Mouse (Mus musculus) heart, embryonic 16.5 days (tissue): ENCODE measurements around the gene Zbtb8a. TPM values are rescaled to one million over a fixed set of nuclear protein-coding genes. Genes with fewer than 3 reads are reported as not detected.

Experiments used
- ATAC-seq: fragments of 200-750 bp; cut with Nextera tagmentation; replicated peaks from 2 replicates; pipeline ENCODE4 v1.8.0; 2017; ENCODE audit warnings: moderate number of reproducible peaks; ENCODE audit not compliant: insufficient read depth, low FRiP score; ENCODE audit errors: extremely low read depth
- H3K27ac ChIP-seq: fragments of 300-500 bp; sonication (generic); 2 replicates; pipeline ENCODE4 v1.5.1; 2014; ENCODE audit warnings: mild to moderate bottlenecking, low read length, control low read depth, moderate library complexity
- H3K27me3 ChIP-seq: fragments of 300-500 bp; sonication (generic); 2 replicates; pipeline ENCODE4 v1.6.1; 2014; ENCODE audit warnings: low read length, mixed read lengths; ENCODE audit not compliant: control insufficient read depth, insufficient read depth
- H3K36me3 ChIP-seq: fragments of 300-500 bp; sonication (generic); 2 replicates; pipeline ENCODE4 v1.6.1; 2014; ENCODE audit not compliant: control insufficient read depth, insufficient read depth
- H3K4me1 ChIP-seq: fragments of 300-500 bp; sonication (generic); 2 replicates; pipeline ENCODE4 v1.6.1; 2014; ENCODE audit warnings: low read length, mixed read lengths; ENCODE audit not compliant: control insufficient read depth, insufficient read depth
- H3K4me2 ChIP-seq: fragments of 300-500 bp; sonication (generic); 2 replicates; pipeline ENCODE4 v1.6.1; 2014; ENCODE audit warnings: low read depth, mild to moderate bottlenecking, control low read depth, low read length
- H3K4me3 ChIP-seq: fragments of 300-500 bp; sonication (generic); 2 replicates; pipeline ENCODE4 v1.5.1; 2014; ENCODE audit warnings: mild to moderate bottlenecking, control low read depth, low read length
- H3K9ac ChIP-seq: fragments of 300-500 bp; sonication (generic); 2 replicates; pipeline ENCODE4 v1.6.1; 2014; ENCODE audit warnings: low read length, control low read depth
- H3K9me3 ChIP-seq: fragments of 300-500 bp; sonication (generic); replicated peaks from 2 replicates; pipeline ENCODE4 v1.6.1; 2016; ENCODE audit warnings: low read length; ENCODE audit not compliant: control insufficient read depth
- WGBS: fragments of 180-500 bp; shearing (Covaris S2); extraction: QIAGEN DNeasy Blood & Tissue Kit; methylation state at CpG from one replicate; pipeline ENCODE4 v1.1.7; 2014; 5-methylcytosine and 5-hydroxymethylcytosine counted together
- polyA plus RNA-seq: library from polyadenylated mRNA; unstranded; fragments of >200 nt; fragmentation: Nextera tagmentation; extraction: Ambion mirVana; gene quantifications from 2 replicates; pipeline ENCODE4 v1.2.1, GENCODE M21; 2015

Zbtb8a gene
- polyA plus RNA-seq, 1 experiment from 2014 or later: 10.1 TPM

GRCm38 (mm10) chr4:129334677-129335215, 43.2 kb downstream of the Zbtb8a start:
- ATAC-seq: peak; percentile 7
- under 1% methylated on average over 56 of the region's 62 CpGs for WGBS
- no peaks in the 10 kb centered on the region for H3K27me3 ChIP-seq

GRCm38 (mm10) chr4:129332846-129333245, 45.1 kb downstream of the Zbtb8a start:
- H3K27ac ChIP-seq: no peak overlapping the region
- no peaks in the 10 kb centered on the region for H3K27me3 ChIP-seq
- no peak for ATAC-seq
- 29% methylated on average over 1 of the region's 1 CpGs for WGBS
- peaks cover 23% of the 10 kb centered on the region for H3K4me1 ChIP-seq
- H3K4me3 ChIP-seq: peak overlapping the region; percentile 93; the same call in 1 of the 2 replicates
- H3K4me2 ChIP-seq: peak overlapping the region; percentile 72
- peaks cover 20% of the 10 kb centered on the region for H3K36me3 ChIP-seq
- no peak overlapping the region; the same call in 1 of the 2 replicates for H3K9ac ChIP-seq
- no peaks in the 10 kb centered on the region for H3K9me3 ChIP-seq

More at GRCm38 (mm10) chr4:129334677-129335215, 43.2 kb downstream of the Zbtb8a start:
- no peaks in the 10 kb centered on the region for H3K9me3 ChIP-seq
- peak overlapping the region; percentile 72 for H3K4me2 ChIP-seq
- peak overlapping the region; percentile 98 for H3K27ac ChIP-seq
- peaks cover 8% of the 10 kb centered on the region for H3K36me3 ChIP-seq
- peaks cover 23% of the 10 kb centered on the region for H3K4me1 ChIP-seq
- peak overlapping the region; percentile 99 for H3K9ac ChIP-seq
- peak overlapping the region; percentile 93 for H3K4me3 ChIP-seq

- no peak overlapping the region for H3K27ac ChIP-seq
- no peak overlapping the region for H3K4me3 ChIP-seq
- peaks cover 41% of the 10 kb centered on the region for H3K36me3 ChIP-seq
- no peaks in the 10 kb centered on the region for H3K9me3 ChIP-seq
- 67% methylated on average over 1 of the region's 1 CpGs for WGBS
- ATAC-seq: no peak
- H3K4me2 ChIP-seq: no peak overlapping the region
- no peak overlapping the region for H3K9ac ChIP-seq
- no peaks in the 10 kb centered on the region for H3K27me3 ChIP-seq
- H3K4me1 ChIP-seq: peaks cover 9% of the 10 kb centered on the region
Measured at GRCm38 (mm10) chr4:129326191-129326590, 51.7 kb downstream of the Zbtb8a start.

- WGBS: 50% methylated on average over 1 of the region's 1 CpGs
- no peak for ATAC-seq
Measured at GRCm38 (mm10) chr4:129324756-129325155, 53.2 kb downstream of the Zbtb8a start.

GRCm38 (mm10) chr4:129323491-129323890, 54.4 kb downstream of the Zbtb8a start:
- Histone ChIP-seq H3K4me2 (no peak overlapping the region), H3K4me3 (no peak overlapping the region), H3K9ac (no peak overlapping the region), H3K27me3 (no peaks in the 10 kb centered on the region), H3K36me3 (peaks cover 53% of the 10 kb centered on the region), H3K27ac (no peak overlapping the region), H3K9me3 (no peaks in the 10 kb centered on the region), H3K4me1 (peaks cover 9% of the 10 kb centered on the region)
- ATAC-seq: no peak
- WGBS: 90% methylated on average over 1 of the region's 1 CpGs

More at GRCm38 (mm10) chr4:129324756-129325155, 53.2 kb downstream of the Zbtb8a start:
- Histone ChIP-seq H3K27me3 (no peaks in the 10 kb centered on the region), H3K4me2 (no peak overlapping the region), H3K4me1 (peaks cover 9% of the 10 kb centered on the region), H3K27ac (no peak overlapping the region), H3K9me3 (no peaks in the 10 kb centered on the region), H3K9ac (no peak overlapping the region), H3K36me3 (peaks cover 51% of the 10 kb centered on the region), H3K4me3 (no peak overlapping the region)

GRCm38 (mm10) chr4:129322042-129322441, 55.9 kb downstream of the Zbtb8a start:
- Histone ChIP-seq H3K9ac (no peak overlapping the region), H3K27me3 (no peaks in the 10 kb centered on the region), H3K4me2 (no peak overlapping the region), H3K4me1 (peaks cover 9% of the 10 kb centered on the region), H3K36me3 (peaks cover 51% of the 10 kb centered on the region), H3K9me3 (no peaks in the 10 kb centered on the region), H3K4me3 (no peak overlapping the region), H3K27ac (no peak overlapping the region)
- WGBS: 88% methylated on average over 5 of the region's 5 CpGs
- no peak for ATAC-seq

- Histone ChIP-seq H3K9ac (no peak overlapping the region), H3K9me3 (no peaks in the 10 kb centered on the region), H3K27ac (no peak overlapping the region), H3K4me3 (no peak overlapping the region), H3K27me3 (no peaks in the 10 kb centered on the region), H3K4me1 (peaks cover 7% of the 10 kb centered on the region), H3K4me2 (no peak overlapping the region), H3K36me3 (peaks cover 55% of the 10 kb centered on the region)
- WGBS: 89% methylated on average over 1 of the region's 1 CpGs
- ATAC-seq: no peak
Measured at GRCm38 (mm10) chr4:129320876-129321275, 57.0 kb downstream of the Zbtb8a start.

GRCm38 (mm10) chr4:129313886-129314285, 64.0 kb downstream of the Zbtb8a start:
- H3K27ac ChIP-seq: no peak overlapping the region
- H3K27me3 ChIP-seq: no peaks in the 10 kb centered on the region
- H3K9me3 ChIP-seq: no peaks in the 10 kb centered on the region
- H3K4me1 ChIP-seq: no peaks in the 10 kb centered on the region
- H3K9ac ChIP-seq: no peak overlapping the region
- peaks cover 62% of the 10 kb centered on the region for H3K36me3 ChIP-seq
- no peak overlapping the region for H3K4me3 ChIP-seq
- no peak overlapping the region for H3K4me2 ChIP-seq
- ATAC-seq: no peak
- 76% methylated on average over 3 of the region's 3 CpGs for WGBS

- ATAC-seq: no peak
- Histone ChIP-seq H3K4me1 (peaks cover 6% of the 10 kb centered on the region), H3K9me3 (no peaks in the 10 kb centered on the region), H3K27me3 (no peaks in the 10 kb centered on the region), H3K27ac (no peak overlapping the region), H3K4me3 (no peak overlapping the region), H3K9ac (no peak overlapping the region), H3K36me3 (peaks cover 47% of the 10 kb centered on the region), H3K4me2 (no peak overlapping the region)
- 93% methylated on average over 1 of the region's 1 CpGs for WGBS
Measured at GRCm38 (mm10) chr4:129307936-129308335, 70.0 kb downstream of the Zbtb8a start.
